Mouse (Mus musculus) left cerebral cortex, adult 8-10 months (tissue): ENCODE data around the gene E130208F15Rik. TPM values are rescaled to one million over a fixed set of nuclear protein-coding genes. Genes with fewer than 3 reads are reported as not detected.

Experiments
- total RNA-seq, 4 experiments: library from RNA; stranded (reverse); gene quantifications; 2 replicates each; pipeline ENCODE4 v1.2.4; 2022

E130208F15Rik gene
- total RNA-seq, 4 experiments from 2014 or later = 0.34 to 0.87 (median 0.48) TPM; not detected in 1

Other genes with a start within 250 kb of the E130208F15Rik start
- gene Zfp82, start 248.8 kb upstream of the E130208F15Rik start, total RNA-seq = 1 to 10 TPM; 5.7 to 6.5 (median 5.7) TPM
- under 1 TPM in 1 of 4 experiments, not detected in 3; 0.58 TPM for gene Gm26920, start 231.3 kb upstream of the E130208F15Rik start, total RNA-seq
- 10 to 100 TPM in 2 of 4 experiments, 1 to 10 TPM in 2; 9.3 to 11.2 (median 10.4) TPM for gene Zfp566, start 231.2 kb upstream of the E130208F15Rik start, total RNA-seq
- gene Zfp260, start 227.0 kb upstream of the E130208F15Rik start, total RNA-seq = 10 to 100 TPM; 65.7 to 79.1 (median 70.9) TPM
- gene Zfp382, start 199.8 kb upstream of the E130208F15Rik start, total RNA-seq = 10 to 100 TPM; 28.9 to 31.5 (median 30.1) TPM
- gene Zfp146, start 152.0 kb upstream of the E130208F15Rik start, total RNA-seq = 10 to 100 TPM; 45.6 to 47.7 (median 46.7) TPM
- 1 to 10 TPM; 3.7 to 9.1 (median 5.7) TPM for gene Cox7a1, start 137.6 kb upstream of the E130208F15Rik start, total RNA-seq
- 100 to 1,000 TPM; 173 to 205 (median 180) TPM for gene Capns1, start 122.9 kb upstream of the E130208F15Rik start, total RNA-seq
- 10 to 100 TPM; 56.6 to 66.4 (median 60.7) TPM for gene Polr2i, start 89.8 kb upstream of the E130208F15Rik start, total RNA-seq
- 100 to 1,000 TPM; 119 to 124 (median 122) TPM for gene Tbcb, start 89.5 kb upstream of the E130208F15Rik start, total RNA-seq
- gene Ovol3, start 86.0 kb upstream of the E130208F15Rik start, total RNA-seq = not detected
- gene Thap8, start 41.6 kb upstream of the E130208F15Rik start, total RNA-seq = under 1 TPM; 0.36 to 0.50 (median 0.38) TPM
- 1 to 10 TPM; 1.4 to 2.9 (median 1.8) TPM for gene Wdr62, start 41.3 kb upstream of the E130208F15Rik start, total RNA-seq
- gene Clip3, start 30.0 kb upstream of the E130208F15Rik start, total RNA-seq = 100 to 1,000 TPM; 377 to 471 (median 424) TPM
- 10 to 100 TPM; 60.6 to 74.5 (median 62.8) TPM for gene Alkbh6, start 13.0 kb upstream of the E130208F15Rik start, total RNA-seq
- gene Syne4, start 6.9 kb upstream of the E130208F15Rik start, total RNA-seq = 10 to 100 TPM in 1 of 4 experiments, 1 to 10 TPM in 3; 7.4 to 10.5 (median 8.8) TPM
- gene Sdhaf1, start 2.2 kb downstream of the E130208F15Rik start, total RNA-seq = 10 to 100 TPM in 1 of 4 experiments, 1 to 10 TPM in 3; 8.3 to 10.0 (median 9.0) TPM
- 10 to 100 TPM; 29.0 to 31.8 (median 31.0) TPM for gene Lrfn3, start 41.0 kb downstream of the E130208F15Rik start, total RNA-seq
- gene Tyrobp, start 92.0 kb downstream of the E130208F15Rik start, total RNA-seq = 100 to 1,000 TPM in 2 of 4 experiments, 10 to 100 TPM in 2; 25.2 to 334 (median 134) TPM
- gene Hcst, start 98.1 kb downstream of the E130208F15Rik start, total RNA-seq = 1 to 10 TPM in 3 of 4 experiments, not detected in 1; 1.4 to 3.0 (median 2.1) TPM
- gene Nfkbid, start 100.0 kb downstream of the E130208F15Rik start, total RNA-seq = 1 to 10 TPM; 2.2 to 4.5 (median 2.8) TPM
- gene Aplp1, start 123.8 kb downstream of the E130208F15Rik start, total RNA-seq = 1,000 to 10,000 TPM; 1,239 to 1,309 (median 1,269) TPM
- 10 to 100 TPM in 1 of 4 experiments, 1 to 10 TPM in 3; 5.5 to 10.2 (median 7.5) TPM for gene Kirrel2, start 135.9 kb downstream of the E130208F15Rik start, total RNA-seq
- under 1 TPM; 0.68 to 0.82 (median 0.75) TPM for gene Nphs1, start 136.6 kb downstream of the E130208F15Rik start, total RNA-seq
- not detected for gene Prodh2, start 171.9 kb downstream of the E130208F15Rik start, total RNA-seq
- 100 to 1,000 TPM; 177 to 184 (median 178) TPM for gene Arhgap33, start 213.3 kb downstream of the E130208F15Rik start, total RNA-seq
- gene Hspb6, start 230.4 kb downstream of the E130208F15Rik start, total RNA-seq = 1 to 10 TPM; 5.5 to 8.1 (median 6.4) TPM
- gene Proser3, start 230.6 kb downstream of the E130208F15Rik start, total RNA-seq = 1 to 10 TPM; 3.4 to 4.4 (median 4.0) TPM
- 10 to 100 TPM; 33.8 to 45.0 (median 41.1) TPM for gene Lin37, start 238.1 kb downstream of the E130208F15Rik start, total RNA-seq
- gene U2af1l4, start 241.6 kb downstream of the E130208F15Rik start, total RNA-seq = 10 to 100 TPM; 61.5 to 76.6 (median 71.7) TPM
- gene Gm49396, start 241.6 kb downstream of the E130208F15Rik start, total RNA-seq = 1 to 10 TPM; 5.7 to 7.5 (median 6.3) TPM
- 100 to 1,000 TPM in 3 of 4 experiments, 10 to 100 TPM in 1; 97.2 to 102 (median 101) TPM for gene Psenen, start 241.9 kb downstream of the E130208F15Rik start, total RNA-seq
- 1 to 10 TPM; 2.5 to 3.8 (median 2.8) TPM for gene Igflr1, start 243.7 kb downstream of the E130208F15Rik start, total RNA-seq